Mouse (Mus musculus): ENCODE results near the gene Gm14862. TPM values are rescaled to one million over a fixed set of nuclear protein-coding genes. Genes with fewer than 3 reads are reported as not detected.

Gm14862 gene
- polyA plus RNA-seq, 1 experiment: not detected

DNA sequence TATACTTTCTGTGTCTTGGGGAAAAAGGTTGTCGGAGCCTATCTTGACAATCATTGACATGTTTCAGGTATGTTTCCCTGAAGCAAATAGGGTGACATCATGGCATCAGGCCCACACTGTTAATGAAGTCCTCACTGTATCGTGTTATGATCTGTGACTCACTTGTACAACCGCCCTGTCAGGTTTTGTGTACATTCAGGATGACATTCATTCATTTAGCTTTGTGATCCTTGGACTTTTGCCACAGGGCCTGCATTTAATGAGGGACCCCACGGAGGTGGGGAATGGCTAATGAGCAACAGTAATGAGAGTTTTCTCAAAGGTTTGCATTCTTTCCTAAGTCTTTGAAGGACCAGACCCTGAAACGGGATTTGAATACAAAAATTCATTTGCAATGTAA is 7.8 kb downstream of the Gm14862 start:
- no peaks in the 10 kb centered on the region for H3K36me3 ChIP-seq (ENCODE audit: control insufficient read depth, insufficient read depth)
- no peak overlapping the region for H3K4me3 ChIP-seq
- no peak for TF ChIP-seq TCF3 (IDR thresholded peaks at IDR 0.05; ENCODE audit: insufficient read length, low read depth)
- TF ChIP-seq E2F4 (IDR thresholded peaks at IDR 0.05; ENCODE audit: insufficient read depth): no peak
- no peak for TF ChIP-seq POLR2AphosphoS2 (IDR thresholded peaks at IDR 0.05; ENCODE audit: insufficient read length, low read depth)
- no peak for TF ChIP-seq TCF12 (IDR thresholded peaks at IDR 0.05; ENCODE audit: insufficient read depth, poor library complexity, severe bottlenecking)
- TF ChIP-seq MYOD1 (IDR thresholded peaks at IDR 0.05; ENCODE audit: control insufficient read depth in 1 of 3, insufficient read length in 2 of 3, low read depth in 2 of 3): no peak
- TF ChIP-seq POLR2A (IDR thresholded peaks at IDR 0.05; ENCODE audit: insufficient read length, low read depth): no peak
- TF ChIP-seq USF1 (IDR thresholded peaks at IDR 0.05; ENCODE audit: low read depth): no peak
- no peaks in the 10 kb centered on the region for H3K79me2 ChIP-seq (ENCODE audit: control insufficient read depth, insufficient read depth)
- no peak overlapping the region for H3ac ChIP-seq (ENCODE audit: control insufficient read depth, insufficient read length)
- H3K4me2 ChIP-seq (ENCODE audit: low read depth): no peak overlapping the region
- no peaks in the 10 kb centered on the region for H3K27me3 ChIP-seq (ENCODE audit: control insufficient read depth, insufficient read depth, insufficient read length)

DNA sequence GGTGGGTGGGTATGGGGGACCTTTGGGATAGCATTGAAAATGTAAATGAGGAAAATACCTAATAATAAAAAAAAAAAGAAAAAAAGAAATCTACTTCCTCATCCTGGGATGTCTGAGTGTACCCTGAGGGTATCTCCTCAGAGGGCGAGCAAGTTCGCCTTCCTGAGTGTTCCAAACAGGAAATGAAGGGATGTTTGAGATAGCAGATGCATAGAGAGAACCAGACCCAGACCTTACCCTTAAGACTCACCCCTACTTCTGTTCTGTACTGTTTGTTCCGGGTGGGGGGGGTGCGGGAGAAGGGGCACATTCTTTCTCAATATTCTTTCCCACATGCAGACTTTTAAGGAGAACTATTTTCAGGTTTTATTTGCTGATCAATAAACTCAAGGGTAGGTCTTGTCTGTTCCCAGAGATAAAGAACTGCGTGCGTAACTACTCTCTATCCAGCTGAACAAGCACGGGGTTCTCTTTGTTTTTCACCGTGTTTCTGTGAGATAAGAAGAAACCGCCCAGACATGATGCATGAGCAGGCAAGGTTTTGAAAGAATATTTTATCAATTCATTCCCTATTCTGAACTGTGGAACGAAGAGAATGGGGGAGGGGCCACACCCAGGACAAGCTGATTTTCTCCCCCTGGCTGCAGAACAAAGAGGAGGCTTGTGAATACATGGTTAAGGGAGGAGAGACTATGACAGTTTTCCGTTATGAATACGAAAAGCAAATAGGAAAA is 11.9 kb downstream of the Gm14862 start:
- Histone ChIP-seq H3K27me3 (ENCODE audit: control insufficient read depth, insufficient read depth, insufficient read length) (no peaks in the 10 kb centered on the region), H3K4me3 (no peak overlapping the region), H3K79me2 (ENCODE audit: control insufficient read depth, insufficient read depth) (no peaks in the 10 kb centered on the region), H3K4me2 (ENCODE audit: low read depth) (no peak overlapping the region), H3K36me3 (ENCODE audit: control insufficient read depth, insufficient read depth) (no peaks in the 10 kb centered on the region), H3ac (ENCODE audit: control insufficient read depth, insufficient read length) (no peak overlapping the region)
- TF ChIP-seq TCF12 (IDR thresholded peaks at IDR 0.05; ENCODE audit: insufficient read depth, poor library complexity, severe bottlenecking): no peak
- TF ChIP-seq USF1 (IDR thresholded peaks at IDR 0.05; ENCODE audit: low read depth): no peak
- TF ChIP-seq SRF (IDR thresholded peaks at IDR 0.05; ENCODE audit: control insufficient read depth, insufficient read length, low read depth): no peak
- TF ChIP-seq TCF3 (IDR thresholded peaks at IDR 0.05; ENCODE audit: insufficient read length, low read depth): no peak
- TF ChIP-seq E2F4 (IDR thresholded peaks at IDR 0.05; ENCODE audit: insufficient read depth): no peak
- TF ChIP-seq MAX (IDR thresholded peaks at IDR 0.05; ENCODE audit: low read depth): no peak
- TF ChIP-seq POLR2A (IDR thresholded peaks at IDR 0.05; ENCODE audit: insufficient read length, low read depth): no peak
- no peak for TF ChIP-seq MYOD1 (IDR thresholded peaks at IDR 0.05; ENCODE audit: control insufficient read depth in 1 of 3, insufficient read length in 2 of 3, low read depth in 2 of 3)
- no peak for TF ChIP-seq CEBPB (IDR thresholded peaks at IDR 0.05; ENCODE audit: insufficient read depth, poor library complexity, severe bottlenecking)
- no peak for TF ChIP-seq POLR2AphosphoS2 (IDR thresholded peaks at IDR 0.05; ENCODE audit: insufficient read length, low read depth)
- no peak for TF ChIP-seq REST (IDR thresholded peaks at IDR 0.05; ENCODE audit: insufficient read depth, insufficient read length)
- TF ChIP-seq MYOG (IDR thresholded peaks at IDR 0.05; ENCODE audit: control insufficient read depth in 1 of 3, insufficient read depth in 1 of 3, insufficient read length in 2 of 3, low read depth in 2 of 3): no peak

DNA sequence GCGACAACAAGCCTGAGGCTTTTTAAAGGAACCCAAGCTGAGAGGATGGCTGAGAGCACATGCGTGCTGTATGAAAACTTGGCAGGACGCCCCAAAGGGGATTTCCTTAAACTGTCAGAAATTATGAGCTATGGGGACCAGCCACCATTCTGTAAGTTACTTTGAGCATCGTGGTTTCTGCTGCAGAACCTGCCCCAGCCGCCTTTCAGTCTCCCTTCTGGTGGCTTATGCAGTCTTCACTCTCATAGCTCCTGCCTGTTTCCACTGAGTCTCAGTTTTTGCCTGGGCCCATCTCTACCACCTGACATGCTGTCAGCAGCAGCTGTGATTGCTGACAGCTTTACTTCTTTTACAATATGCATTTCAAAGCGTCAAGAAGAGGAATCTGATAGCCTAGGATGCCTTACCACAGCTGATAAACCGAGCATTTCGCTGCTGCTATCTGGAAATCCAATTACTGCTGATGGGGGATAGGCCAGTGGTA is 13.3 kb downstream of the Gm14862 start:
- Histone ChIP-seq H3K79me2 (ENCODE audit: control insufficient read depth, insufficient read depth) (no peaks in the 10 kb centered on the region), H3K36me3 (ENCODE audit: control insufficient read depth, insufficient read depth) (no peaks in the 10 kb centered on the region), H3K27me3 (ENCODE audit: control insufficient read depth, insufficient read depth, insufficient read length) (no peaks in the 10 kb centered on the region), H3K4me2 (ENCODE audit: low read depth) (no peak overlapping the region), H3K4me3 (no peak overlapping the region), H3ac (ENCODE audit: control insufficient read depth, insufficient read length) (no peak overlapping the region)
- TF ChIP-seq MYOD1 (IDR thresholded peaks at IDR 0.05; ENCODE audit: control insufficient read depth in 1 of 3, insufficient read length in 2 of 3, low read depth in 2 of 3) (peak in 1 of 3 experiments; percentile 33), POLR2A (IDR thresholded peaks at IDR 0.05; ENCODE audit: insufficient read length, low read depth) (no peak)

DNA sequence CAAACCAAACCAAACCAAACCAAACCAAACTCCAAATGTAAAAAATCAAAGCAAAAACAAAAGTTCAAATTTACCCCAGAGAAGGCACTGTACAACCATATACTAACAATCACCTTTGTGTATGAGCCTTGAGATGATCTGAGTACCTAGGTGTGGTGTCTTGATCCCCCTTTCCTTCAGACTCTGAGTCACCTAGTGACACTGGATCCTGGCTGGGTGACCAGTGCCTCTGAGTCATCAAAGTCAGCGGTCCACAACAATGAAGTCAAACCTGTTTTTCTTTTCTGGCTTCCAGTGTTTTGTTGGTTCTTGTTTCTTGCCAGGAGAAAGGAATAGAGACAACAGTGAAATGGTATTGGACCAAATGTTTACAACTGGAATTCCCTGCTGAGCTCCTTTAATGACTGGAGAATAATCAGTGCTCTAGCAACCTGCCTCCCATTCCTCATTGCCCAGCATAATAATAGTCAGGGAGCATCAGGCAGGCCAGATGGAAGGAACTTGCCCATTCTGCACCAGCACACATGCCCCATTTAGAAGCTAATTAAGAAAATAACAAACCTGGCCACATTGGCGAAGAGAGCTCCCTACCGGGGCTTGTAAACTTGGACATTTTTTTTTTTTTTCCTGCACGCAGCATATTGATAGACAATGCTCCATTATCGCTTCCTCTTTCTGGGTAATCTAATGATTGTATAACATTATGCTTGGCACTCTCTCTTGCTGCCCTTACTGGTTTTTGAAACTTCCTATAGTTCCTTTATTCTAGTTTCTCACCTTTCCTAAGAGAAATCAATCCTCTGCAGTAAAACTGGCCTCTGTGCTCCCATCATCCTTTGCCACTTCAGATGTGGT is 15.7 kb downstream of the Gm14862 start:
- TF ChIP-seq TCF12 (IDR thresholded peaks at IDR 0.05; ENCODE audit: insufficient read depth, poor library complexity, severe bottlenecking) (no peak), CEBPB (IDR thresholded peaks at IDR 0.05; ENCODE audit: insufficient read depth, poor library complexity, severe bottlenecking) (no peak), MYOD1 (IDR thresholded peaks at IDR 0.05; ENCODE audit: control insufficient read depth in 1 of 3, insufficient read length in 2 of 3, low read depth in 2 of 3) (no peak), TCF3 (IDR thresholded peaks at IDR 0.05; ENCODE audit: insufficient read length, low read depth) (no peak), MAX (IDR thresholded peaks at IDR 0.05; ENCODE audit: low read depth) (no peak), MYOG (IDR thresholded peaks at IDR 0.05; ENCODE audit: control insufficient read depth in 1 of 3, insufficient read depth in 1 of 3, insufficient read length in 2 of 3, low read depth in 2 of 3) (no peak), POLR2AphosphoS2 (IDR thresholded peaks at IDR 0.05; ENCODE audit: insufficient read length, low read depth) (no peak), E2F4 (IDR thresholded peaks at IDR 0.05; ENCODE audit: insufficient read depth) (no peak), USF1 (IDR thresholded peaks at IDR 0.05; ENCODE audit: low read depth) (no peak), POLR2A (IDR thresholded peaks at IDR 0.05; ENCODE audit: insufficient read length, low read depth) (no peak), REST (IDR thresholded peaks at IDR 0.05; ENCODE audit: insufficient read depth, insufficient read length) (no peak), SRF (IDR thresholded peaks at IDR 0.05; ENCODE audit: control insufficient read depth, insufficient read length, low read depth) (no peak)
- no peak overlapping the region for H3ac ChIP-seq (ENCODE audit: control insufficient read depth, insufficient read length)
- no peaks in the 10 kb centered on the region for H3K79me2 ChIP-seq (ENCODE audit: control insufficient read depth, insufficient read depth)
- H3K4me3 ChIP-seq: no peak overlapping the region
- H3K4me2 ChIP-seq (ENCODE audit: low read depth): no peak overlapping the region
- no peaks in the 10 kb centered on the region for H3K27me3 ChIP-seq (ENCODE audit: control insufficient read depth, insufficient read depth, insufficient read length)
- H3K36me3 ChIP-seq (ENCODE audit: control insufficient read depth, insufficient read depth): no peaks in the 10 kb centered on the region

All from myocyte (in vitro differentiated cells).